Mouse (Mus musculus): Measurements from ENCODE around the gene Ank2. TPM values are rescaled to one million over a fixed set of nuclear protein-coding genes. Genes with fewer than 3 reads are reported as not detected.
A peak's percentile ranks its signal among the peaks of the same experiment; 100 is the strongest.

Ank2 gene
- polyA plus RNA-seq, 1 experiment from 2014 or later: 49.5 TPM

DNA sequence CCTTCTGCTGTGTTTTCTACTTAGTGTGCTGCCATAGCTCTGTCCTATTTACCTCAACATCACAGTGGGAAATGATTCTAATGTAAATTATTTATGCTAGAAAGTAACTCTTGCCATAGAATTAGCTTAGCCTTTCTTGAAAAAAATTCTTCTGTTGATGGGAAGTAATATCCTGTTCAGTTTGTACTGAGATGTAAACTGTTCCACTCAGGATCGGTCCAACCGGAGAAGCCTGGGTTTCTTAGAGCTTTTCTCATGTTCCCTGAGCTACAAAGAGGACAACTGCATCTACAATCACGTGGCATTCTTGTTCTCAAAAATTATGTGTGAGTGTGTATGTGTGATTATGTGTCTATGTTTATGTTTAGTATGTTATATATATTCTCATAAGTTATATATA, 30.1 kb upstream of the Ank2 start:
- no peak for ATAC-seq (ENCODE audit: insufficient number of reproducible peaks, insufficient read depth, low FRiP score, low read depth)
- no peak overlapping the region for H3K27ac ChIP-seq (replicated peaks in 1 of 2; ENCODE audit: control insufficient read depth in 1 of 2, insufficient read depth in 1 of 2, low read depth in 2 of 2, low read length in 2 of 2)
- no peak overlapping the region for H3K9ac ChIP-seq (ENCODE audit: low read length)
- no peak overlapping the region for H3K4me3 ChIP-seq (ENCODE audit: control insufficient read depth in 1 of 2, insufficient read depth in 1 of 2, low read depth in 1 of 2, low read length in 2 of 2)
- H3K4me1 ChIP-seq (ENCODE audit: control insufficient read depth in 2 of 2, insufficient read depth in 2 of 2, low read length in 2 of 2): peaks cover 9 to 18% of the 10 kb centered on the region in 2 experiments; a peak in 3 of 4 replicates
- H3K9me3 ChIP-seq (ENCODE audit: control insufficient read depth, low read length): no peaks in the 10 kb centered on the region
- no peaks in the 10 kb centered on the region for H3K36me3 ChIP-seq (ENCODE audit: control insufficient read depth, insufficient read depth, low read length)
- no peaks in the 10 kb centered on the region for H3K27me3 ChIP-seq (ENCODE audit: control insufficient read depth, insufficient read depth, low read length)
- 93% methylated on average over 3 of the region's 3 CpGs for WGBS
- H3K4me2 ChIP-seq (ENCODE audit: low read length): no peak overlapping the region

DNA sequence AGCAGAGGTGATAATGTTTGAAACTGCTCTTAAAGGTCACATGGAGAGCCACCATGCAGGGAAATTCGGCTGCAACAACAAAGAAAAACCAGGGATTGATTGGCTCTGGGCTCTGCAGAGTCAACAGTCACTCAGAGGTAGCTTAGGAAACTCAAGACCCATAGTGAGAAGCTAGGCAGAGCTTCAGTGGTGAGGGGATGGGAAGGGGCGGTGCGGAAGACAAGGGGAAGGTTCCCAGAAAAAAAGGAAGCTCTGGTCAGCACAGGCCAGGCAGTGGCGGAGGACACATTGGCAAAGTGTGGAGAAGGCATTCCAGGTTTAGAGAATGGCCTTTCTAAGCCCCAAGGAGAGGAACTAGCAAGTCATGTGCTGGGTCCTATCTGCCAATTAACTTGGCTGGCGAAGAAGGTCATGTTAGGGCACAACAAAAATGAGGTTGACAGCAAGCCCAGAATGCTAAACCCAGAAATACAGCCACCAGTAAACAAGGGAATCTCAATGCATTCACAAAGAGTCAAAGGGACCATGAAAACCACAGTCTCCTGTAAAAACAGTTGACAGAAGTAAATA, 28.4 kb upstream of the Ank2 start:
- ATAC-seq (ENCODE audit: insufficient number of reproducible peaks, insufficient read depth, low FRiP score, low read depth): no peak
- no peak overlapping the region for H3K4me2 ChIP-seq (ENCODE audit: low read length)
- WGBS: 70% methylated on average over 5 of the region's 5 CpGs
- no peak overlapping the region for H3K4me3 ChIP-seq (ENCODE audit: control insufficient read depth in 1 of 2, insufficient read depth in 1 of 2, low read depth in 1 of 2, low read length in 2 of 2)
- peaks cover 9 to 18% of the 10 kb centered on the region in 2 experiments; a peak in 3 of 4 replicates for H3K4me1 ChIP-seq (ENCODE audit: control insufficient read depth in 2 of 2, insufficient read depth in 2 of 2, low read length in 2 of 2)
- H3K27ac ChIP-seq (replicated peaks in 1 of 2; ENCODE audit: control insufficient read depth in 1 of 2, insufficient read depth in 1 of 2, low read depth in 2 of 2, low read length in 2 of 2): 0 out of 4 replicates have a peak overlapping the region, but pooled peaks of 1 of the 2 experiments have one; percentile 11
- H3K36me3 ChIP-seq (ENCODE audit: control insufficient read depth, insufficient read depth, low read length): no peaks in the 10 kb centered on the region
- H3K27me3 ChIP-seq (ENCODE audit: control insufficient read depth, insufficient read depth, low read length): no peaks in the 10 kb centered on the region
- H3K9ac ChIP-seq (ENCODE audit: low read length): no peak overlapping the region
- no peaks in the 10 kb centered on the region for H3K9me3 ChIP-seq (ENCODE audit: control insufficient read depth, low read length)

DNA sequence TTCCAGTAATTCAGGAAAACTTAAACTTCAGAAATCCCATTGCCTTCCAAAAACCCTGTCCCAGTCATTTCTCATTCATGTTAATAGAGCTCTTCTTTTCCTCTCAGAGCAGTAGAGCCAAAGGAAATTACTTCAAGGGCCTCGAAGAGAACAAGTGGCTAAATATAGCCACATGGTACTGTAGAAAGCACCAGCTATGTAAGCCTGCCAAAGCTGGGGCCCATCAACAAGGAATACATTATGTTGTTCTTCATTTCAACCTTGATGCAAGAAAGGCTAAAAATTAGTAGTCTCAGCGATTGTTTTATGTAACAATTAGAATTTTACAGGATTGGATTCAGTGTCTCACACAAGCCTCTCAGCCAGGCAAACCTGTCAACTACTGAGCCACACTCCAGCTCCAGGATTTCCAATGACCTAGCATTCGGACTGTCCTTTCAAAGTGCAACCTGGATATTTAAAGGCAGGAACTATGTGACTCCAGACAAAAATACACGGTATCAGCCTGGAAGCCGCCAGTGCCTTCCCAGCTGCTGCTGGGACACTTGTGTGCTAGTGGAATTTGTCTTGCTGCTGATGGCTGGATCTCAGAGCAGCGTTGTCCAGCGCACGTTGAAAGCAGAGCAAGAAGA, 26.2 kb upstream of the Ank2 start:
- ATAC-seq (ENCODE audit: insufficient number of reproducible peaks, insufficient read depth, low FRiP score, low read depth): peak; percentile 72; the same call in 1 of the 2 replicates
- Histone ChIP-seq H3K27me3 (ENCODE audit: control insufficient read depth, insufficient read depth, low read length) (no peaks in the 10 kb centered on the region), H3K36me3 (ENCODE audit: control insufficient read depth, insufficient read depth, low read length) (no peaks in the 10 kb centered on the region), H3K4me2 (ENCODE audit: low read length) (peak overlapping the region; percentile 50), H3K4me3 (ENCODE audit: control insufficient read depth in 1 of 2, insufficient read depth in 1 of 2, low read depth in 1 of 2, low read length in 2 of 2) (no peak overlapping the region; a peak in 1 of 4 replicates), H3K9me3 (ENCODE audit: control insufficient read depth, low read length) (no peaks in the 10 kb centered on the region), H3K27ac (replicated peaks in 1 of 2; ENCODE audit: control insufficient read depth in 1 of 2, insufficient read depth in 1 of 2, low read depth in 2 of 2, low read length in 2 of 2) (peak overlapping the region; percentile 81 to 95), H3K9ac (ENCODE audit: low read length) (peak overlapping the region; percentile 54), H3K4me1 (ENCODE audit: control insufficient read depth in 2 of 2, insufficient read depth in 2 of 2, low read length in 2 of 2) (peaks cover 14 to 26% of the 10 kb centered on the region in 2 experiments)
- WGBS: 23% methylated on average over 8 of the region's 8 CpGs

DNA sequence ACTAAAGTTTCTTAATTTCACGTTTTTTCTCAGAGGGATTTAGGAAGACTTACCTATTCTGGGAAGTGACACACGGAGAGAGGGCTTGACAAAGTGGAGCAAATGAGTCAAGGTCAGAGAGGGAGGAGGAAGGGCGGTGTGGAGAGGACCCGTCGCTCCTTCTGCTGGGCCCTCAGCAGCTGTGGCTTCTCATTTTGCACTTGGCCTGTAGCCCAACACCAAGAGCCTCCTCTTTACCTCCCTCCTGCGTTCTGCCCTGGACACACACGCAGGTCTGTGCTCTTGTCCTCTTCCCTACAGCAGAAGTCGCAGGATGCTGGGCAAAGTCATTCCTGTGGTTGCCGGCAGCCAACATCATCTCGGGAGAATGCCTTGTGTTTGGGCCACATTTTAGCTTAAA, 22.0 kb upstream of the Ank2 start:
- H3K27me3 ChIP-seq (ENCODE audit: control insufficient read depth, insufficient read depth, low read length): no peaks in the 10 kb centered on the region
- 33% methylated on average over 10 of the region's 10 CpGs for WGBS
- H3K9me3 ChIP-seq (ENCODE audit: control insufficient read depth, low read length): no peaks in the 10 kb centered on the region
- H3K36me3 ChIP-seq (ENCODE audit: control insufficient read depth, insufficient read depth, low read length): no peaks in the 10 kb centered on the region
- H3K4me2 ChIP-seq (ENCODE audit: low read length): 0 out of 2 replicates have a peak overlapping the region, but pooled peaks have one; percentile 1
- H3K9ac ChIP-seq (ENCODE audit: low read length): no peak overlapping the region
- H3K27ac ChIP-seq (replicated peaks in 1 of 2; ENCODE audit: control insufficient read depth in 1 of 2, insufficient read depth in 1 of 2, low read depth in 2 of 2, low read length in 2 of 2): peak overlapping the region; percentile 77 to 78
- no peak overlapping the region for H3K4me3 ChIP-seq (ENCODE audit: control insufficient read depth in 1 of 2, insufficient read depth in 1 of 2, low read depth in 1 of 2, low read length in 2 of 2)
- ATAC-seq (ENCODE audit: insufficient number of reproducible peaks, insufficient read depth, low FRiP score, low read depth): peak; percentile 72
- peaks cover 10 to 23% of the 10 kb centered on the region in 2 experiments for H3K4me1 ChIP-seq (ENCODE audit: control insufficient read depth in 2 of 2, insufficient read depth in 2 of 2, low read length in 2 of 2)

DNA sequence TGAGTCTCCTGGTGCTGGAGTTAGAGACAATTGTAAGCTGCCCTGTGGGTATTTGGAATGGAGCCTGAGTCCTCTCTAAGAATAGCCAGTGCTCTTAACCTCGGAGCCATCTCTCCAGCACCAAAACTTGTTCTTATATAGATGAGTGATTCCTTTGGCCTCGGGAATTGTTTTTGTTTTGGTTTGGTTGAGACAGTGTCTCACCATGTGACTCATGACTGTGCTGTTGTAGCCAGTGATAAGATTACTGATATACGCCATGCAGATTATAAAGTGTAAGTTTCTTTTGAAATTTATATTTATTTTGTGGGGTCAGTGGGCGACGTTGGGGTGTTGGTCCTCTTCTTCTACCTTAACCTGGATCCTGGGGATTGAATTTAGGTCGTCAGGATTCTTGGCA, 21.1 kb upstream of the Ank2 start:
- ATAC-seq (ENCODE audit: insufficient number of reproducible peaks, insufficient read depth, low FRiP score, low read depth): no peak
- Histone ChIP-seq H3K4me3 (ENCODE audit: control insufficient read depth in 1 of 2, insufficient read depth in 1 of 2, low read depth in 1 of 2, low read length in 2 of 2) (no peak overlapping the region), H3K9ac (ENCODE audit: low read length) (no peak overlapping the region), H3K36me3 (ENCODE audit: control insufficient read depth, insufficient read depth, low read length) (no peaks in the 10 kb centered on the region), H3K27me3 (ENCODE audit: control insufficient read depth, insufficient read depth, low read length) (no peaks in the 10 kb centered on the region), H3K4me2 (ENCODE audit: low read length) (no peak overlapping the region), H3K9me3 (ENCODE audit: control insufficient read depth, low read length) (no peaks in the 10 kb centered on the region), H3K4me1 (ENCODE audit: control insufficient read depth in 2 of 2, insufficient read depth in 2 of 2, low read length in 2 of 2) (peaks cover 10 to 19% of the 10 kb centered on the region in 2 experiments), H3K27ac (replicated peaks in 1 of 2; ENCODE audit: control insufficient read depth in 1 of 2, insufficient read depth in 1 of 2, low read depth in 2 of 2, low read length in 2 of 2) (peak overlapping the region in 1 of 2 experiments; percentile 78; a peak in 3 of 4 replicates)
- 60% methylated on average over 6 of the region's 6 CpGs for WGBS

DNA sequence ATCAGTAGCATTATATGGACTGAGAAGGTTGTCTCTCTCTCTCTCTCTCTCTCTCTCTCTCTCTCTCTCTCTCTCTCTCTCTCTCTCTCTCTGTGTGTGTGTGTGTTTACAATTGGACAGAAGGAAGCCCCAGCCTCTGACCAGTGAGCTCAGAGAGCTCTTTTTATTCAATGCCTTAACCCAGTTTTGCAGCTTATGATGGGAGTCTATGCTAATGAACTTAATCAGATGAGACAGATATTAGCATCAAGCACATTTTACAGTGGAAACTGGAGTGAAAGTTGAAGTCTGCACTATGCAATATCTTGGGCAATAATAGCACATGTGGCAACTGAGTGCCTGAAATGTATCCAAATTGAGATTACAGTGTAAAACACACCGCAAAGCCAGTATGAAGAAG, 16.1 kb upstream of the Ank2 start:
- H3K27ac ChIP-seq (replicated peaks in 1 of 2; ENCODE audit: control insufficient read depth in 1 of 2, insufficient read depth in 1 of 2, low read depth in 2 of 2, low read length in 2 of 2): no peak overlapping the region
- no peak overlapping the region for H3K4me3 ChIP-seq (ENCODE audit: control insufficient read depth in 1 of 2, insufficient read depth in 1 of 2, low read depth in 1 of 2, low read length in 2 of 2)
- H3K9me3 ChIP-seq (ENCODE audit: control insufficient read depth, low read length): no peaks in the 10 kb centered on the region
- peaks cover 2 to 3% of the 10 kb centered on the region in 2 experiments; a peak in 3 of 4 replicates for H3K4me1 ChIP-seq (ENCODE audit: control insufficient read depth in 2 of 2, insufficient read depth in 2 of 2, low read length in 2 of 2)
- WGBS: 87% methylated on average over 1 of the region's 1 CpGs
- no peaks in the 10 kb centered on the region for H3K36me3 ChIP-seq (ENCODE audit: control insufficient read depth, insufficient read depth, low read length)
- no peak for ATAC-seq (ENCODE audit: insufficient number of reproducible peaks, insufficient read depth, low FRiP score, low read depth)
- H3K4me2 ChIP-seq (ENCODE audit: low read length): no peak overlapping the region
- H3K9ac ChIP-seq (ENCODE audit: low read length): no peak overlapping the region
- no peaks in the 10 kb centered on the region for H3K27me3 ChIP-seq (ENCODE audit: control insufficient read depth, insufficient read depth, low read length)

DNA sequence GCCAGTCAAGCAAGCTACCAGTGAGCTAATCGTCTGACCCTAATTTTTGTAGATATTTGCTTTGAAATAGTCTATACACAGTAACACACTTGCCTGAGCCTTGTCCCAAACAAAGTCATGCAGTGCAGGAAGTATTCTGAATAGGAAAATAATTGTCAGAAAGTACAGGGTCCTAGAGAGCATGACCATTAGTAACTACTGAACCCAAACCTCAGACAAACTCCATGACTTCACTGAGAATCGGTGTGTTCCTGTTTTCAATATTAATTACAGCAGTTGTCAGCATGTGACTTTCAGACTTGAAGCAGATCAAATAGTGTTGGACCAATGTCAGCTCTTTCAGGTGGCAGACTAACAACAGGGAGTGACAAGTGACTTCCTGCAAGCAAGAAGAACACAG, 14.5 kb upstream of the Ank2 start:
- WGBS: 67% methylated on average over 2 of the region's 2 CpGs
- Histone ChIP-seq H3K4me1 (ENCODE audit: control insufficient read depth in 2 of 2, insufficient read depth in 2 of 2, low read length in 2 of 2) (no peaks in the 10 kb centered on the region), H3K27ac (replicated peaks in 1 of 2; ENCODE audit: control insufficient read depth in 1 of 2, insufficient read depth in 1 of 2, low read depth in 2 of 2, low read length in 2 of 2) (no peak overlapping the region), H3K9ac (ENCODE audit: low read length) (no peak overlapping the region), H3K4me3 (ENCODE audit: control insufficient read depth in 1 of 2, insufficient read depth in 1 of 2, low read depth in 1 of 2, low read length in 2 of 2) (no peak overlapping the region), H3K27me3 (ENCODE audit: control insufficient read depth, insufficient read depth, low read length) (no peaks in the 10 kb centered on the region), H3K36me3 (ENCODE audit: control insufficient read depth, insufficient read depth, low read length) (no peaks in the 10 kb centered on the region), H3K4me2 (ENCODE audit: low read length) (no peak overlapping the region), H3K9me3 (ENCODE audit: control insufficient read depth, low read length) (no peaks in the 10 kb centered on the region)
- ATAC-seq (ENCODE audit: insufficient number of reproducible peaks, insufficient read depth, low FRiP score, low read depth): no peak

Data from heart, embryonic 14.5 days (tissue).